Comparison of ENCODE assay signal across 12 mouse cellular contexts in genomic region chr11:74524050-74524965, GRCm38 (mm10).
A peak's percentile ranks its signal among the peaks of the same experiment; 100 is the strongest.
DNase-seq lines count a peak whose midpoint lies in the region; ATAC-seq lines count a peak whose summit lies in the region.
"Had no signal": no experiment of that assay in that cellular context is flagged by ENCODE, and none has a peak within 500 bp of the region (broad histone marks: within the 10 kb centered on the region; RNA-seq: fewer than 3 reads in every experiment).

No protein-coding gene starts in this region.

- H3K4me2 ChIP-seq in embryonic facial prominence, embryonic 12.5 days (replicated peaks) = peak overlapping the region; percentile 92
- peak overlapping the region; percentile 93 for H3K4me2 ChIP-seq in neural tube, embryonic 12.5 days (replicated peaks)

- no peak overlapping the region for H3K9ac ChIP-seq in embryonic facial prominence, embryonic 12.5 days
- H3K9ac ChIP-seq in neural tube, embryonic 12.5 days = no peak overlapping the region

- no peak overlapping the region for H3K4me3 ChIP-seq in embryonic facial prominence, embryonic 12.5 days
- no peak overlapping the region for H3K4me3 ChIP-seq in embryonic facial prominence, embryonic 10.5 days
- H3K4me3 ChIP-seq in neural tube, embryonic 12.5 days = no peak overlapping the region

- ATAC-seq in embryonic facial prominence, embryonic 12.5 days (ENCODE audit: insufficient number of reproducible peaks, insufficient read depth, low FRiP score, low TSS enrichment) = no peak
- peak; percentile 31; the same call in 1 of the 2 replicates for ATAC-seq in neural tube, embryonic 12.5 days (ENCODE audit: low FRiP score, low read depth)
- no peak for ATAC-seq in activated CD4-positive, CD25-positive, alpha-beta regulatory T cell, adult 4 months

- peaks cover 40% of the 10 kb centered on the region for H3K27me3 ChIP-seq in embryonic facial prominence, embryonic 12.5 days
- peaks cover 95% of the 10 kb centered on the region for H3K27me3 ChIP-seq in embryonic facial prominence, embryonic 10.5 days (replicated peaks; ENCODE audit: low read depth, poor library complexity, severe bottlenecking)
- H3K27me3 ChIP-seq in neural tube, embryonic 12.5 days (replicated peaks) = peaks cover 36% of the 10 kb centered on the region

- H3K9me3 ChIP-seq in embryonic facial prominence, embryonic 12.5 days = no peaks in the 10 kb centered on the region
- no peaks in the 10 kb centered on the region for H3K9me3 ChIP-seq in embryonic facial prominence, embryonic 10.5 days
- no peaks in the 10 kb centered on the region for H3K9me3 ChIP-seq in neural tube, embryonic 12.5 days

- no peak overlapping the region for H3K27ac ChIP-seq in embryonic facial prominence, embryonic 12.5 days
- no peak overlapping the region for H3K27ac ChIP-seq in embryonic facial prominence, embryonic 10.5 days (replicated peaks)
- H3K27ac ChIP-seq in neural tube, embryonic 12.5 days = no peak overlapping the region; the same call in 1 of the 2 replicates
- H3K27ac ChIP-seq: macrophage had no signal

- no peaks in the 10 kb centered on the region for H3K36me3 ChIP-seq in embryonic facial prominence, embryonic 12.5 days
- no peaks in the 10 kb centered on the region for H3K36me3 ChIP-seq in embryonic facial prominence, embryonic 10.5 days (replicated peaks)
- no peaks in the 10 kb centered on the region for H3K36me3 ChIP-seq in neural tube, embryonic 12.5 days

- peaks cover 26% of the 10 kb centered on the region for H3K4me1 ChIP-seq in embryonic facial prominence, embryonic 12.5 days
- peaks cover 36% of the 10 kb centered on the region for H3K4me1 ChIP-seq in embryonic facial prominence, embryonic 10.5 days
- H3K4me1 ChIP-seq in neural tube, embryonic 12.5 days = peaks cover 31% of the 10 kb centered on the region

- DNase-seq in embryonic facial prominence, embryonic 10.5 days (ENCODE audit: low spot score) = no peak
- no peak for DNase-seq in neural tube, embryonic 10.5 days (ENCODE audit: extremely low spot score, low spot score)
- DNase-seq in kidney, postnatal 36 days = peak; percentile 84 to 85
- DNase-seq in embryo, embryonic 9.5 days (ENCODE audit: extremely low spot score) = no peak
- no peak for DNase-seq in adrenal gland, adult 8-10 months
- DNase-seq: cerebellum, postnatal 36 days; gastrocnemius, postnatal 10 days; spleen, adult 18-20 months had no signal

- 51% methylated on average over 9 of the region's 9 CpGs for WGBS in embryonic facial prominence, embryonic 12.5 days
- WGBS in embryonic facial prominence, embryonic 10.5 days = 55% methylated on average over 9 of the region's 9 CpGs
- 49% methylated on average over 9 of the region's 9 CpGs for WGBS in neural tube, embryonic 12.5 days

Comparison
In these comparisons a context has a peak if more than half of its experiments do, and no peak if none do; other contexts are left out.
1. DNase-seq: peak in kidney, postnatal 36 days (2 of 2); none in embryonic facial prominence, embryonic 10.5 days (single experiment), neural tube, embryonic 10.5 days (single experiment), embryo, embryonic 9.5 days (single experiment) and adrenal gland, adult 8-10 months (single experiment).